Mouse (Mus musculus) CH12.LX (cell line): ENCODE measurements around the gene Tmem108. TPM values are rescaled to one million over a fixed set of nuclear protein-coding genes. Genes with fewer than 3 reads are reported as not detected.

ENCODE experiments used
- DNase-seq: peaks from one replicate; pipeline ENCODE4 v3.0.0-alpha.2; 2013; ENCODE audit errors: extremely low read depth
- H3K27ac ChIP-seq: 2 replicates; pipeline ENCODE4 v1.5.1; 2012; ENCODE audit warnings: low read depth, mild to moderate bottlenecking, control low read depth, moderate library complexity; ENCODE audit not compliant: insufficient read depth
- H3K27me3 ChIP-seq: replicated peaks from 2 replicates; pipeline ENCODE3; 2012; ENCODE audit warnings: inconsistent platforms
- H3K36me3 ChIP-seq, 2 experiments: replicated peaks in 1 of 2; 2 replicates each; pipeline versions ENCODE3 to v1.6.1; 2012; ENCODE audit warnings: inconsistent platforms in 1 of 2, low read length in 1 of 2, mild to moderate bottlenecking in 1 of 2, mixed read lengths in 1 of 2, moderate library complexity in 1 of 2; ENCODE audit not compliant: control insufficient read depth in 1 of 2, insufficient read depth in 1 of 2
- H3K4me1 ChIP-seq, 2 experiments: 2 replicates each; pipeline ENCODE4 v1.6.1; 2012; ENCODE audit warnings: inconsistent platforms in 1 of 2, moderate library complexity in 1 of 2; ENCODE audit not compliant: insufficient read depth in 2 of 2, control insufficient read depth in 1 of 2
- H3K4me2 ChIP-seq: 2 replicates; pipeline ENCODE4 v1.6.1; 2012; ENCODE audit warnings: low read depth, mild to moderate bottlenecking, control low read depth; ENCODE audit not compliant: poor library complexity, insufficient read depth, severe bottlenecking
- H3K4me3 ChIP-seq, 3 experiments: fragments of 150-350 bp in 1 of 3; sonication (generic) in 1 of 3; replicated peaks in 1 of 3; 2 replicates each; pipeline versions ENCODE3 to v1.5.1; 2011 to 2012; ENCODE audit warnings: low read depth in 2 of 3, low read length in 2 of 3, mild to moderate bottlenecking in 2 of 3, moderate library complexity in 2 of 3, control low read depth in 1 of 3, improper control_type of control experiment in 1 of 3, inconsistent platforms in 1 of 3, mixed read lengths in 1 of 3; ENCODE audit not compliant: poor library complexity in 1 of 3
- H3K79me2 ChIP-seq: replicated peaks from 2 replicates; pipeline ENCODE4 v1.6.1; 2012; ENCODE audit warnings: mild to moderate bottlenecking, moderate library complexity; ENCODE audit not compliant: control insufficient read depth, poor library complexity, insufficient read depth, severe bottlenecking; ENCODE audit errors: extremely low read depth
- H3K9ac ChIP-seq: 2 replicates; pipeline ENCODE4 v1.6.1; 2012; ENCODE audit warnings: low read depth, mild to moderate bottlenecking, control low read depth, moderate library complexity; ENCODE audit not compliant: insufficient read depth
- H3K9me3 ChIP-seq: replicated peaks from 2 replicates; pipeline ENCODE3; 2012; ENCODE audit warnings: low read length, inconsistent platforms, mixed read lengths
- CHD1 ChIP-seq: IDR thresholded peaks from 2 replicates; pipeline ENCODE4 v1.6.1; 2012; ENCODE audit warnings: low read depth, low read length, improper control_type of control experiment, inconsistent platforms
- CHD2 ChIP-seq: IDR thresholded peaks from 2 replicates; pipeline ENCODE4 v1.6.1; 2011; ENCODE audit warnings: low read length, improper control_type of control experiment
- E2F4 ChIP-seq: IDR thresholded peaks from 2 replicates; pipeline ENCODE4 v1.6.1; 2011; ENCODE audit warnings: low read depth, low read length, improper control_type of control experiment; ENCODE audit not compliant: insufficient replicate concordance
- ETS1 ChIP-seq: conservative IDR thresholded peaks from 2 replicates; pipeline ENCODE4 v1.6.1; 2012; ENCODE audit warnings: low read depth, mild to moderate bottlenecking, inconsistent platforms, low read length, improper control_type of control experiment, moderate library complexity
- GABPA ChIP-seq: IDR thresholded peaks from 2 replicates; pipeline ENCODE4 v1.6.1; 2012; ENCODE audit warnings: low read depth, low read length, improper control_type of control experiment, inconsistent platforms; ENCODE audit not compliant: insufficient replicate concordance
- HCFC1 ChIP-seq: IDR thresholded peaks from 2 replicates; pipeline ENCODE4 v1.6.1; 2012; ENCODE audit warnings: low read depth, mild to moderate bottlenecking, inconsistent platforms, low read length, improper control_type of control experiment
- IRF4 ChIP-seq: IDR thresholded peaks from 2 replicates; pipeline ENCODE4 v1.6.1; 2014; ENCODE audit warnings: low read depth, mild to moderate bottlenecking, inconsistent platforms, low read length, improper control_type of control experiment
- JUND ChIP-seq: conservative IDR thresholded peaks from 2 replicates; pipeline ENCODE4 v1.6.1; 2011; ENCODE audit warnings: low read depth, low read length, improper control_type of control experiment
- MAX ChIP-seq: IDR thresholded peaks from 2 replicates; pipeline ENCODE4 v1.6.1; 2011; ENCODE audit warnings: low read length, improper control_type of control experiment
- MXI1 ChIP-seq: IDR thresholded peaks from 2 replicates; pipeline ENCODE4 v1.6.1; 2011; ENCODE audit warnings: mild to moderate bottlenecking, low read depth, low read length, improper control_type of control experiment
- MYC ChIP-seq: IDR thresholded peaks from 2 replicates; pipeline ENCODE4 v1.6.1; 2011; ENCODE audit warnings: low read depth, mild to moderate bottlenecking, improper control_type of control experiment, low read length
- NRF1 ChIP-seq: IDR thresholded peaks from 2 replicates; pipeline ENCODE4 v1.6.1; 2014; ENCODE audit warnings: low read depth, mild to moderate bottlenecking, inconsistent platforms, low read length, improper control_type of control experiment, moderate library complexity
- PAX5 ChIP-seq: IDR thresholded peaks from 2 replicates; pipeline ENCODE4 v1.6.1; 2012; ENCODE audit warnings: low read length, inconsistent platforms, mixed read lengths
- POLR2A ChIP-seq: IDR thresholded peaks from 2 replicates; pipeline ENCODE4 v1.6.1; 2011; ENCODE audit warnings: low read depth, mild to moderate bottlenecking, improper control_type of control experiment, low read length
- RCOR1 ChIP-seq: conservative IDR thresholded peaks from 2 replicates; pipeline ENCODE4 v1.6.1; 2012; ENCODE audit warnings: low read depth, mild to moderate bottlenecking, inconsistent platforms, low read length, improper control_type of control experiment
- SMC3 ChIP-seq: IDR thresholded peaks from 2 replicates; pipeline ENCODE4 v1.6.1; 2011; ENCODE audit warnings: low read depth, low read length, improper control_type of control experiment
- ZC3H11A ChIP-seq: IDR thresholded peaks from 2 replicates; pipeline ENCODE4 v1.6.1; 2012; ENCODE audit warnings: low read depth, mild to moderate bottlenecking, inconsistent platforms, low read length, improper control_type of control experiment
- dilution Hi-C: fragments of 300-500 bp; cut with MboI; formaldehyde crosslinking; loops from 2 replicates; pipeline ENCODE4 v1.14.3; 2020; ENCODE audit warnings: low sequenced_read_pairs; ENCODE audit not compliant: extremely low pct_unique_long_range_greater_than_20kb, extremely low pct_ligation_motif_present
- in situ Hi-C: fragments of 300-500 bp; cut with MboI; formaldehyde crosslinking; loops from 3 replicates; pipeline ENCODE4 v1.14.3; 2019; ENCODE audit warnings: low sequenced_read_pairs, low pct_ligation_motif_present, low pct_unique_long_range_greater_than_20kb, mixed read lengths
- polyA plus RNA-seq: library from polyadenylated mRNA; unstranded; fragments of >175 nt; gene quantifications from 2 replicates; pipeline ENCODE4 v1.2.1, GENCODE M21; 2012; ENCODE audit warnings: low read depth; ENCODE audit not compliant: insufficient read length
- total RNA-seq, 2 experiments: library from RNA; depleted of rRNA; stranded (reverse); fragments of 300-350 nt in 1 of 2; fragments of >200 nt in 1 of 2; gene quantifications; 2 replicates each; pipeline ENCODE4 v1.2.3; 2012 to 2014

Gene Tmem108
- total and polyA plus RNA-seq, 3 experiments: 0.04 to 0.13 (median 0.07) TPM

DNA sequence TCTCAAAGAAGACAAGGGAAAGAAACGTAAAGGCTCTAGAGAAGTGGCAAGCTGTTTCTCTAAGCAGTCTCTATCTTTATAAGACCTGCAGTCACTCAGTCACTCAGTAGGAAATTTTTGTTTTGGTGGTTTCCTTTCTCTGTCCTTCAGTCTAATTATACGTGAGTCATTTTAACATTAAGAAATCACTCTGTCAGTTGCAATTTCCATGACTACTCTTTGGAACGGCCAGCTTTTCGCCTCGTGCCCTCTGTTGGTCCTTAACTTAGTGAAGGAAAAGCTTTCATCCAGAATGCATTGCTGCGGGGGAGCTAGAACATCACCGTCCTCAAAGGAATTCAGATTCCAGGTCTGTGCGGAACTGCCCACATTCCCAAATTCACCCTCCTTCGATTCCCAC is 11.1 kb downstream of the Tmem108 start:
- no peak for DNase-seq
- H3K4me3 ChIP-seq: no peak overlapping the region
- H3K4me1 ChIP-seq: no peaks in the 10 kb centered on the region
- no peak for TF ChIP-seq SMC3
- no peak for TF ChIP-seq CHD2
- no peak for TF ChIP-seq MYC
- no peak for TF ChIP-seq E2F4
- TF ChIP-seq NRF1: no peak
- no peaks in the 10 kb centered on the region for H3K36me3 ChIP-seq
- H3K9ac ChIP-seq: no peak overlapping the region
- no peak overlapping the region for H3K27ac ChIP-seq
- in situ Hi-C loops: loop anchor here (10.0 kb wide), 2 partner anchors 244 to 256 kb away; no protein-coding TSS in a partner anchor
- peaks cover 59% of the 10 kb centered on the region for H3K27me3 ChIP-seq
- dilution Hi-C loops: no loop called here
- H3K4me2 ChIP-seq: no peak overlapping the region
- H3K9me3 ChIP-seq: no peaks in the 10 kb centered on the region
- no peaks in the 10 kb centered on the region for H3K79me2 ChIP-seq

DNA sequence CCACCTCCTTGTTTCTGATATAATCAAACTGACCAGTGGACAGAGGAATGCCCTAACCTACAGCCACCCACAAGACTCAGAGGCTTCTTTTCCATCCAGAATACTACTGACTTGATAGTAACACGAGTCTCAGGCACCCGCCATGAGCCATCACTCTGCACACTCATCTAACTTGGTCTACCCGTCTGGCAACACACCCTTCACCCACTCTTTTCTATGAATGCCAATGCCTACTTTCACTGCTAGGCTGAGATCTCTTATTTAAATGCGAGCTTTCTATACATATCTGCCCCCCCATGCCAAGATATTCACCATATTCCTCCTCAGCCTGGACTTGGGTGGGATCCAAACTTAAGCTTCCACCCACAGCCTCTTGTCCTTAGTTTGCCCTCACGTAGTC is 15.0 kb downstream of the Tmem108 start:
- dilution Hi-C loops: no loop called here
- Histone ChIP-seq H3K4me1 (no peaks in the 10 kb centered on the region), H3K9me3 (no peaks in the 10 kb centered on the region), H3K79me2 (no peaks in the 10 kb centered on the region), H3K9ac (no peak overlapping the region), H3K36me3 (no peaks in the 10 kb centered on the region), H3K4me2 (no peak overlapping the region), H3K27ac (no peak overlapping the region), H3K4me3 (no peak overlapping the region), H3K27me3 (peaks cover 78% of the 10 kb centered on the region)
- in situ Hi-C loops: no loop called here
- TF ChIP-seq ETS1: no peak
- no peak for TF ChIP-seq PAX5
- no peak for TF ChIP-seq MXI1
- TF ChIP-seq ZC3H11A: no peak
- TF ChIP-seq E2F4: no peak
- TF ChIP-seq MAX: no peak
- no peak for TF ChIP-seq HCFC1
- TF ChIP-seq JUND: no peak
- no peak for TF ChIP-seq GABPA
- no peak for TF ChIP-seq RCOR1
- TF ChIP-seq IRF4: no peak
- TF ChIP-seq CHD1: no peak
- no peak for TF ChIP-seq POLR2A
- no peak for DNase-seq
